Mouse (Mus musculus): Measurements from ENCODE around the gene Ccdc34. TPM values are rescaled to one million over a fixed set of nuclear protein-coding genes. Genes with fewer than 3 reads are reported as not detected.

Gene Ccdc34
- total and polyA plus RNA-seq, 3 experiments, result 17.2 to 44.6 (median 22.4) TPM

DNA sequence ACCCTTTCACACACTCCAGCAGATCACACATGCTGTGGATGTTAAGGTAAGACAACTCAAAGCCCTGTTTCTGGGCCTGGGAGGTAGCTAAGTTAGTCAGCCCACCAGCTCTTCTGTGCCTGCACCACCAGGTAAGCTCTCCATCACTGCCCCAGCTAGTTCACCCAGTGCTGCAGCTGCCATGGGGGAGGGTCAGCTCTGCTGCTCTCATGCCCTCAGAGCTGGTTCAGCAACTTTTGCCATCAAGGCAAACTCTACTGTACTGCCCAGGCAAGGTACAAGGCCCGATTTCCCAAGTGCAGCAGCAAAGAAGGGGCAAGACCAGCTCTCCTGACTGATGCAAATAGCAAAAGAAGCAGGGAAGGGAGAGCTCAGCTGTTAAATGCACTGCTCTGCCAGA, 202.9 kb downstream of the Ccdc34 start:
- H3K79me2 ChIP-seq (replicated peaks; ENCODE audit: control insufficient read depth, extremely low read depth, insufficient read depth, poor library complexity, severe bottlenecking), result no peaks in the 10 kb centered on the region
- no peak overlapping the region for H3K4me3 ChIP-seq (replicated peaks in 1 of 3; ENCODE audit: low read depth in 2 of 3, low read length in 2 of 3, poor library complexity in 1 of 3)
- dilution Hi-C loops (cut with MboI; ENCODE audit: extremely low pct_ligation_motif_present, extremely low pct_unique_long_range_greater_than_20kb, low sequenced_read_pairs), result no loop called here
- DNase-seq (ENCODE audit: extremely low read depth), result no peak
- no peak overlapping the region for H3K4me2 ChIP-seq (ENCODE audit: insufficient read depth, low read depth, poor library complexity, severe bottlenecking)
- in situ Hi-C loops (cut with MboI; ENCODE audit: low pct_ligation_motif_present, low pct_unique_long_range_greater_than_20kb, low sequenced_read_pairs), result loop anchor here (10.0 to 25.0 kb wide), 2 partner anchors 158 to 344 kb away; no protein-coding TSS in a partner anchor
- H3K36me3 ChIP-seq (replicated peaks in 1 of 2; ENCODE audit: control insufficient read depth in 1 of 2, insufficient read depth in 1 of 2, low read length in 1 of 2), result no peaks in the 10 kb centered on the region
- H3K9me3 ChIP-seq (replicated peaks; ENCODE audit: low read length), result peaks cover 2% of the 10 kb centered on the region
- no peaks in the 10 kb centered on the region for H3K4me1 ChIP-seq (ENCODE audit: control insufficient read depth in 1 of 2, insufficient read depth in 2 of 2)
- TF ChIP-seq GABPA (IDR thresholded peaks at IDR 0.05; ENCODE audit: insufficient replicate concordance, low read depth, low read length), result no peak
- no peak for TF ChIP-seq MAX (IDR thresholded peaks at IDR 0.05; ENCODE audit: low read length)
- TF ChIP-seq CHD2 (IDR thresholded peaks at IDR 0.05; ENCODE audit: low read length), result no peak
- TF ChIP-seq IRF4 (IDR thresholded peaks at IDR 0.05; ENCODE audit: low read depth, low read length), result no peak
- no peak for TF ChIP-seq ELF1 (IDR thresholded peaks at IDR 0.05; ENCODE audit: low read depth, low read length)
- TF ChIP-seq E2F4 (IDR thresholded peaks at IDR 0.05; ENCODE audit: insufficient replicate concordance, low read depth, low read length), result no peak
- H3K27ac ChIP-seq (ENCODE audit: insufficient read depth, low read depth), result no peak overlapping the region
- no peak overlapping the region for H3K9ac ChIP-seq (ENCODE audit: insufficient read depth, low read depth)
- no peaks in the 10 kb centered on the region for H3K27me3 ChIP-seq (replicated peaks)

DNA sequence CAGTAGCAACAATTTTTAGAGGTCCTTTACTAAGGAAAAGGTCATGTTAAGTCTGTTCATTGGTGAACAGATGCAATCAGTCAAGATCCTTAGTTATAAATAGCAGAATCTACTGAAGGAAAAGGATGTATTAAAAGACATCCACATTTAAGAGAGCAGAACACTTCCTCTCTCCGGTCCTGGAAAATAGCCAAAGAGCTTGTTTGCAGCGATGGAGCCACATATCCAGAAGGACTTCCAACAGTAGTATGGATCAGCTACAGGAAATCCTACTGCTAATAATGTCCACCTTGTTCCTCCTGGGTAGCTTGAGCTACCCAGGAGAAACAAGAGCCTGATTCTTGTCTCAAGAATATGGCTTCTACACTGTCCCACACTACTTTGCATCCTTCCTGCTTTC, 205.2 kb downstream of the Ccdc34 start:
- H3K4me3 ChIP-seq (replicated peaks in 1 of 3; ENCODE audit: low read depth in 2 of 3, low read length in 2 of 3, poor library complexity in 1 of 3), result no peak overlapping the region
- in situ Hi-C loops (cut with MboI; ENCODE audit: low pct_ligation_motif_present, low pct_unique_long_range_greater_than_20kb, low sequenced_read_pairs) (loop anchor here (10.0 to 25.0 kb wide), 2 partner anchors 160 to 342 kb away; no protein-coding TSS in a partner anchor), dilution Hi-C loops (cut with MboI; ENCODE audit: extremely low pct_ligation_motif_present, extremely low pct_unique_long_range_greater_than_20kb, low sequenced_read_pairs) (no loop called here)
- no peaks in the 10 kb centered on the region for H3K27me3 ChIP-seq (replicated peaks)
- no peaks in the 10 kb centered on the region for H3K4me1 ChIP-seq (ENCODE audit: control insufficient read depth in 1 of 2, insufficient read depth in 2 of 2)
- no peaks in the 10 kb centered on the region for H3K36me3 ChIP-seq (replicated peaks in 1 of 2; ENCODE audit: control insufficient read depth in 1 of 2, insufficient read depth in 1 of 2, low read length in 1 of 2)
- TF ChIP-seq MAZ (IDR thresholded peaks at IDR 0.05; ENCODE audit: low read depth, low read length), result no peak
- TF ChIP-seq RCOR1 (conservative IDR thresholded peaks at IDR 0.05; ENCODE audit: low read depth, low read length), result no peak
- TF ChIP-seq KAT2A (IDR thresholded peaks at IDR 0.05; ENCODE audit: insufficient replicate concordance, low read length), result no peak
- no peak for TF ChIP-seq ZC3H11A (IDR thresholded peaks at IDR 0.05; ENCODE audit: low read depth, low read length)
- no peak for TF ChIP-seq EP300 (IDR thresholded peaks at IDR 0.05; ENCODE audit: low read length)
- TF ChIP-seq CHD2 (IDR thresholded peaks at IDR 0.05; ENCODE audit: low read length), result no peak
- no peak for TF ChIP-seq TBP (conservative IDR thresholded peaks at IDR 0.05; ENCODE audit: low read depth, low read length)
- TF ChIP-seq MXI1 (IDR thresholded peaks at IDR 0.05; ENCODE audit: low read depth, low read length), result no peak
- TF ChIP-seq ZMIZ1 (IDR thresholded peaks at IDR 0.05; ENCODE audit: low read depth, low read length), result no peak
- no peak for TF ChIP-seq NELFE (IDR thresholded peaks at IDR 0.05; ENCODE audit: low read depth, low read length)
- TF ChIP-seq MAX (IDR thresholded peaks at IDR 0.05; ENCODE audit: low read length), result no peak
- no peak for TF ChIP-seq E2F4 (IDR thresholded peaks at IDR 0.05; ENCODE audit: insufficient replicate concordance, low read depth, low read length)
- TF ChIP-seq ZNF384 (IDR thresholded peaks at IDR 0.05; ENCODE audit: low read depth, low read length), result no peak
- TF ChIP-seq IRF4 (IDR thresholded peaks at IDR 0.05; ENCODE audit: low read depth, low read length), result no peak
- no peak for DNase-seq (ENCODE audit: extremely low read depth)
- H3K27ac ChIP-seq (ENCODE audit: insufficient read depth, low read depth), result no peak overlapping the region
- no peaks in the 10 kb centered on the region for H3K79me2 ChIP-seq (replicated peaks; ENCODE audit: control insufficient read depth, extremely low read depth, insufficient read depth, poor library complexity, severe bottlenecking)
- peaks cover 2% of the 10 kb centered on the region for H3K9me3 ChIP-seq (replicated peaks; ENCODE audit: low read length)
- no peak overlapping the region for H3K4me2 ChIP-seq (ENCODE audit: insufficient read depth, low read depth, poor library complexity, severe bottlenecking)
- no peak overlapping the region for H3K9ac ChIP-seq (ENCODE audit: insufficient read depth, low read depth)

Other genes starting within 250 kb of the Ccdc34 start
- gene Lin7c, start 127.0 kb upstream of the Ccdc34 start, total RNA-seq (2012; rRNA removed), result 29.7 and 33.3 TPM in 2 replicates
- gene Lin7c, start 127.0 kb upstream of the Ccdc34 start, total RNA-seq (2014; rRNA removed), result 75.0 and 86.6 TPM in 2 replicates
- gene Lin7c, start 127.0 kb upstream of the Ccdc34 start, polyA plus RNA-seq (2012; ENCODE audit: insufficient read length, low read depth), result 52.3 and 60.1 TPM in 2 replicates
- 5.0 and 6.1 TPM in 2 replicates for gene Lgr4, start 100.2 kb upstream of the Ccdc34 start, total RNA-seq (2012; rRNA removed)
- gene Lgr4, start 100.2 kb upstream of the Ccdc34 start, total RNA-seq (2014; rRNA removed), result 10.0 and 11.4 TPM in 2 replicates
- gene Lgr4, start 100.2 kb upstream of the Ccdc34 start, polyA plus RNA-seq (2012; ENCODE audit: insufficient read length, low read depth), result 5.3 and 6.9 TPM in 2 replicates